Mouse (Mus musculus) embryonic fibroblast, embryonic 13.5 days (primary cell): ENCODE results near the gene Sept9.

Experiments used
- CTCF ChIP-seq: IDR thresholded peaks from 2 replicates; pipeline ENCODE4 v1.5.1; 2011; ENCODE audit warnings: mild to moderate bottlenecking, control low read depth, low read length, moderate library complexity, borderline replicate concordance; ENCODE audit not compliant: insufficient read depth
- POLR2A ChIP-seq: IDR thresholded peaks from 2 replicates; pipeline ENCODE4 v1.6.1; 2011; ENCODE audit warnings: low read depth, mild to moderate bottlenecking, control low read depth, low read length, moderate library complexity

GRCm38 (mm10) chr11:117287792-117288191 lies 88.3 kb downstream of the Sept9 start:
- TF ChIP-seq POLR2A = no peak
- no peak for TF ChIP-seq CTCF
